Mouse (Mus musculus) testis, postnatal 14 days (tissue): ENCODE results near the gene Tars.

Source experiments
- DNase-seq: peaks from one replicate; pipeline ENCODE4 v3.0.0; 2021; ENCODE audit warnings: low spot score

Tars gene

GRCm38 (mm10) chr15:11361824-11362223 is 37.6 kb downstream of the Tars start:
- no peak for DNase-seq

GRCm38 (mm10) chr15:11360888-11361287 is 38.6 kb downstream of the Tars start:
- DNase-seq = no peak

GRCm38 (mm10) chr15:11357501-11357900 is 42.0 kb downstream of the Tars start:
- DNase-seq = no peak

GRCm38 (mm10) chr15:11355865-11356264 is 43.6 kb downstream of the Tars start:
- no peak for DNase-seq

GRCm38 (mm10) chr15:11339467-11340180 is 59.8 kb downstream of the Tars start:
- no peak for DNase-seq
